Mouse (Mus musculus): Measurements from ENCODE around the gene Olfr1271.
"Not testable (repeated sequence)": the region's sequence is repeated elsewhere in the genome, so short reads cannot be mapped to it uniquely, and the experiment has no call there.

Gene Olfr1271

GRCm38 (mm10) chr2:90270932-90271331, at the start of gene Olfr1271:
TSS of gene Olfr1271 (minus strand) at chr2:90271032.
- DNase-seq, result no peak

- DNase-seq, result no peak
Measured at GRCm38 (mm10) chr2:90292741-90293140, 21.9 kb upstream of the Olfr1271 start, which contains the start of gene Olfr1272. TSS of gene Olfr1272 (minus strand) at chr2:90292841.

- no peak for DNase-seq
Measured at GRCm38 (mm10) chr2:90257492-90257891, 13.3 kb downstream of the Olfr1271 start, which contains the start of gene Olfr142. TSS of gene Olfr142 (minus strand) at chr2:90257592.

- not testable (repeated sequence) for DNase-seq
Measured at GRCm38 (mm10) chr2:90224393-90224792, 46.4 kb downstream of the Olfr1271 start, which contains the start of gene Olfr1506. TSS of gene Olfr1506 (minus strand) at chr2:90224493.
